Mouse (Mus musculus): Measurements from ENCODE around the gene Slc16a13. TPM values are rescaled to one million over a fixed set of nuclear protein-coding genes. Genes with fewer than 3 reads are reported as not detected.

Slc16a13 gene
- polyA plus RNA-seq, 1 experiment from 2014 or later: 15.8 TPM

DNA sequence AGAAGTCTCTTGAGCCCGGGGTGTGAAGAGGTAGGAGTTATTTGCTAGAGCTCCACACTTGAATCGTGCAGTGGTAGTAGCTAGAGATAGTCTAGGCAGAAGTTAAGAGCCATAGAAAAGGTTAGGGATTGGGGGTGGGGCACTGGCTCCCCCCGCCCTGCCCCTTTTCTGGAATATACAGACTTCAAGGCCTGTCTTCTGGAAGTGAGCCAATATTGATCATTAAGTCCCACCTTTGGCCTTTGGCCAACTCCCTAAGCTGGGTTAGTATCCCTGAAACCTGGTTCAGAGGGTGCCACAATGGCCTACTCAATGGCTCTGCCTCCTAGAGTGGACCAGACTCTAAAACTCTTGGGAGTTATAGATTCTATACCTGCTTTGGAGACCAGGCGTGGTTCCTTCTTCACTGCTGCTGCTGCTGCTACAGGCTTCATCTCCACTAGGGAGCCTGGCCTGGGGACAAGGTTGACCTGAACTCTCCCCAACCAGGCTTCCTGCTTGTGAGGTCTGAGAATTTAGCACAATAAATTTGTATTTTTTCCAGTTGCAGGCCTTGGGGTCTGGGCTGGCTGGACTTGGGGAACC, 6.9 kb upstream of the Slc16a13 start:
- Histone ChIP-seq H3K9me3 (ENCODE audit: control insufficient read depth, low read length) (no peaks in the 10 kb centered on the region), H3K27me3 (ENCODE audit: control insufficient read depth, insufficient read depth, low read length) (peaks cover 51% of the 10 kb centered on the region), H3K9ac (ENCODE audit: low read length) (no peak overlapping the region), H3K4me1 (replicated peaks; ENCODE audit: control insufficient read depth, insufficient read depth, low read length) (peaks cover 11% of the 10 kb centered on the region), H3K27ac (ENCODE audit: low read depth, low read length) (no peak overlapping the region), H3K4me3 (ENCODE audit: low read depth, low read length) (no peak overlapping the region), H3K4me2 (ENCODE audit: low read depth, low read length, severe bottlenecking) (no peak overlapping the region), H3K36me3 (ENCODE audit: control insufficient read depth, insufficient read depth, low read length) (no peaks in the 10 kb centered on the region)
- DNase-seq (ENCODE audit: low spot score) (no peak), ATAC-seq (replicated peaks; ENCODE audit: low FRiP score) (no peak)
- WGBS: 87% methylated on average over 4 of the region's 4 CpGs

DNA sequence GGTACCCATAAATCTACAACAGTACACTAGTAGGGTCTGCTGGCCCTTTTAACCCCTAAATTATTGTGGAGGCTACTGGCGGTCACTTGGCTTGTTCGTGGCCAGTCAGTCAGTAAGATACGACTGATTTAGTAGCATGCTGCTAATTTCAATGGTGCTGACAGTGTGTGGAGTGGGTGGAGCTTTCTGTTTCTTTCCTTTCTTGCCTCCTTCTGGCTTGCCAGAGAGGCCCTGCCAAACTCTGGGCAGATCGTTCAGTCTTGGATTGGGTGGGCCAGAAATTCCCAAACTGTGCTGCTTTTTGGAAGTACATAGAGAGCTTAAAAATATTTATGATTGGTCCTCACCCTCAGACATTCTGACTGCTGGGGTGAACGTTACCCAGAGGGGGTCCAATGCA, 6.3 kb upstream of the Slc16a13 start:
- Histone ChIP-seq H3K9me3 (ENCODE audit: control insufficient read depth, low read length) (no peaks in the 10 kb centered on the region), H3K4me2 (ENCODE audit: low read depth, low read length, severe bottlenecking) (peak overlapping the region; percentile 41; the same call in 1 of the 2 replicates), H3K4me1 (replicated peaks; ENCODE audit: control insufficient read depth, insufficient read depth, low read length) (peaks cover 11% of the 10 kb centered on the region), H3K27me3 (ENCODE audit: control insufficient read depth, insufficient read depth, low read length) (peaks cover 51% of the 10 kb centered on the region), H3K9ac (ENCODE audit: low read length) (peak overlapping the region; percentile 24; the same call in 1 of the 2 replicates), H3K4me3 (ENCODE audit: low read depth, low read length) (0 out of 2 replicates have a peak overlapping the region, but pooled peaks have one; percentile 16), H3K27ac (ENCODE audit: low read depth, low read length) (no peak overlapping the region), H3K36me3 (ENCODE audit: control insufficient read depth, insufficient read depth, low read length) (no peaks in the 10 kb centered on the region)
- ATAC-seq (replicated peaks; ENCODE audit: low FRiP score) (no peak), DNase-seq (ENCODE audit: low spot score) (no peak)
- 32% methylated on average over 5 of the region's 5 CpGs for WGBS

DNA sequence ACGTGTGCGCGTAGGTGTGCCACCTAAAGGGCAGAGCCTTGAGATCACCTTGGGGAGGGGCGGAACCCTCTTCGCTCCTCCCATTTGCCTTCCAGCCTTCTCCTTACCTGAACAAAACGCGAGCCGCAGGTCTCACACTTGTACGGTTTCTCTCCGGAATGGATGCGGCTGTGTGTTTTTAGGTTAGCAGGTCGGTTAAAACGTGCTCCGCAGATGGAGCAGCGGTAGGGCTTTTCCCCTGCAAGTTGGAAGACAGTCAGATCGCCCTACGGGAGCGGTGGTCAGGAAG, 5.7 kb upstream of the Slc16a13 start:
- DNase-seq (ENCODE audit: low spot score) (no peak), ATAC-seq (replicated peaks; ENCODE audit: low FRiP score) (no peak)
- H3K9ac ChIP-seq (ENCODE audit: low read length): no peak overlapping the region
- 4% methylated on average over 18 of the region's 18 CpGs for WGBS
- H3K9me3 ChIP-seq (ENCODE audit: control insufficient read depth, low read length): no peaks in the 10 kb centered on the region
- H3K4me2 ChIP-seq (ENCODE audit: low read depth, low read length, severe bottlenecking): peak overlapping the region; percentile 41
- peaks cover 16% of the 10 kb centered on the region for H3K4me1 ChIP-seq (replicated peaks; ENCODE audit: control insufficient read depth, insufficient read depth, low read length)
- H3K36me3 ChIP-seq (ENCODE audit: control insufficient read depth, insufficient read depth, low read length): no peaks in the 10 kb centered on the region
- peaks cover 51% of the 10 kb centered on the region for H3K27me3 ChIP-seq (ENCODE audit: control insufficient read depth, insufficient read depth, low read length)
- H3K4me3 ChIP-seq (ENCODE audit: low read depth, low read length): peak overlapping the region; percentile 16; the same call in 1 of the 2 replicates
- H3K27ac ChIP-seq (ENCODE audit: low read depth, low read length): no peak overlapping the region

DNA sequence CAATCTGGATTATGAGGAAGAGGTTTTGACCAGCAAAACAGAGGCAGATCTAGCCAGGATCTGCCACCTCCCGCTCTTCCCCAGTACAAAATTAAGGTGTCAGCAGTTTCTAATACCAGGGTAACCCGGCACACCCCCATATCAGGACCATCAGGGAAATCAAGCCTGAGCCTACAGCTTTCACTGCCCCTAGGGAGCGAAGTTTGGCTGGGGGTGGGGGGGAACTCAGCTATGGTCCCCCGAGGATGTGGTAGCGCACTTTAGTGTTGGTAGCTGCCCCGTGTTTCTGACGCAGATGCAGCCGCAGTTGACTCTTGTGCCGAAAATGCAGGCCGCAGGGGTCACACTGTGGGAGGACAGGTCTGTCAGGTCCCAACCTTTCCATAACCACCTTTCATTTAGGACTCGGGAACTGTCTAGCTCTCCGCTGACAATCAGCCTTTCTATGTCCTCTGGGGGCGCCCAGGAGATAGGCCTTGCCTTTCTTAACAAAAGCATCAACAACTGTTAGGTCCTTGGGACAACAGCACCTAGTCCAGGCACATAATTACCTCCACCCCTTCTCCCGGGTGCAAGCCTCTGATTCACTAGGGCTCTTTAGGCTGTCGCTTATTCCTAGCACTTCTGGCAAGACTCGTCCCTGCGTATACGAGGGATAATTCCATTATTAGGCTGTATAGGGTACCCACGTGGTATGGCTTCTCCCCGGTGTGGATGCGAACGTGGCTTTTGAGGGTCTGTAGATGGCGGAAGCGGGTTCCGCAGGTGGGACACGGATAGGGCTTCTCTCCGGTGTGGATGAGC, 5.1 kb upstream of the Slc16a13 start:
- Histone ChIP-seq H3K27me3 (ENCODE audit: control insufficient read depth, insufficient read depth, low read length) (peaks cover 51% of the 10 kb centered on the region), H3K4me1 (replicated peaks; ENCODE audit: control insufficient read depth, insufficient read depth, low read length) (peaks cover 19% of the 10 kb centered on the region), H3K9me3 (ENCODE audit: control insufficient read depth, low read length) (no peaks in the 10 kb centered on the region), H3K4me2 (ENCODE audit: low read depth, low read length, severe bottlenecking) (peak overlapping the region; percentile 41), H3K9ac (ENCODE audit: low read length) (no peak overlapping the region), H3K36me3 (ENCODE audit: control insufficient read depth, insufficient read depth, low read length) (no peaks in the 10 kb centered on the region), H3K4me3 (ENCODE audit: low read depth, low read length) (peak overlapping the region; percentile 16; the same call in 1 of the 2 replicates), H3K27ac (ENCODE audit: low read depth, low read length) (no peak overlapping the region)
- no peak for ATAC-seq (replicated peaks; ENCODE audit: low FRiP score)
- no peak for DNase-seq (ENCODE audit: low spot score)
- 17% methylated on average over 27 of the region's 27 CpGs for WGBS

DNA sequence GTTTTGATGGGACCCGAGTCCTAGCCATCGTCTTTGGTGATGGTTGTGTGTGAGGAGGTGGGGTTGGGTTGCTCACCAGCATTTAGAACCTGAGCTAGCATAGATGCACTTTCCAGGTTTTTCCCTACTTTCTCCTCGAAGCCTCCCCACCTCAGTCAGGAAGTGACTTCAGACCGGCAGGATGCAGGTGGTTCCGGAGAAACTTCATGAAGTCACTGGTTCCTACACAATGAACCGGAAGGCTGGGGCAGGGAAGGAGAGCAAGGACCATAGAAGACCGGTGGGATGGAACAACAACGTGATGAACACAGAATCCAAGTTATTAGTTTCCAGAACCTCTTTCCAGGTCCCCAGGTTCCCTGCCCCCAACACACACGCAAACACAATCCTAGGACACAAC, 2.9 kb upstream of the Slc16a13 start:
- no peak for ATAC-seq (replicated peaks; ENCODE audit: low FRiP score)
- H3K4me3 ChIP-seq (ENCODE audit: low read depth, low read length): no peak overlapping the region
- WGBS: 85% methylated on average over 9 of the region's 9 CpGs
- H3K36me3 ChIP-seq (ENCODE audit: control insufficient read depth, insufficient read depth, low read length): no peaks in the 10 kb centered on the region
- H3K27me3 ChIP-seq (ENCODE audit: control insufficient read depth, insufficient read depth, low read length): peaks cover 34% of the 10 kb centered on the region
- H3K4me2 ChIP-seq (ENCODE audit: low read depth, low read length, severe bottlenecking): no peak overlapping the region
- H3K9me3 ChIP-seq (ENCODE audit: control insufficient read depth, low read length): no peaks in the 10 kb centered on the region
- no peak overlapping the region for H3K27ac ChIP-seq (ENCODE audit: low read depth, low read length)
- no peak overlapping the region for H3K9ac ChIP-seq (ENCODE audit: low read length)
- DNase-seq (ENCODE audit: low spot score): no peak
- peaks cover 16% of the 10 kb centered on the region for H3K4me1 ChIP-seq (replicated peaks; ENCODE audit: control insufficient read depth, insufficient read depth, low read length)

DNA sequence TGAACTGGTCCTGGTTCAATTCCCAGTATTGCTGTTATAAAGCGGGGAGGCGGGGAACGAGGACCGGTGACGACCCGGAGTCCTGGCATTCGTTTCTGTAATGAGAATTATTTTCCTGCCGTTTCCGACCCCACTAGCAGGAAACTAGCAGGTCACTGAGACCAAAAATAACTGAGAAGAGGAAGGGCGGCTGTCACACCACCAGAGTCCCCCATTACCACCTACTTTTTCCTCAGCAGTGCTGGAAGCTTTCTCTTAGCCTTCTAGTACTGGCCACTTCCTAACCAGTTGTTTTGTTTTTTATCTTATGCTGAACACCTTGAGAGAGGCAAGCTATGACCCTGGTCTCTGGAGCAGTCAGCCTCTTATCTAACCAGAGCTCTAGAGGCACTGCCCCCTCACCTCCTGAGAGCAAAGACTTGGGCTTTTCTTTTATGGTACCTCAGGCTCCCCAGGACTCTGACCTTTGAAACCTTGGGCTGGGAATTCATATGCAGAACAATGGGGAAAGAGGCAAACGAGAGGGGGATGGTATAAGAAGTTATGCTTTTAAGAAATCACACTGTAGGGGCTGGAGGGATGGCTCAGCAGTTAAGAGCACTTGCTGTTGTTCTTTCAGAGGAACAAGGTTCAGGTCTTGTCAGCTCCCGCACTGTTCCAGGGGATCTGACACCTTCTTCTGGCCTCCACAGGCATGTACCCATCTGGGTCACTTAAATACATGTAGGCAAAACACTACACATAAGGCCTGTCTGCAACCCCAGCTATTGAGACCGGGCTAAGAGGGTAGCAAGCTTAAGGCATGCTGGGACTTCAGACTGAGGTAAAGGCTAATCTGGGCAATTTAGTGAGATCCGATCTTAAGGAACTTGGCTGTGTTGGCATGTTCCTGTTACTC, 988 bp upstream of the Slc16a13 start:
- Histone ChIP-seq H3K27ac (ENCODE audit: low read depth, low read length) (0 out of 2 replicates have a peak overlapping the region, but pooled peaks have one; percentile 31), H3K4me1 (replicated peaks; ENCODE audit: control insufficient read depth, insufficient read depth, low read length) (peaks cover 16% of the 10 kb centered on the region; the same call in 1 of the 2 replicates), H3K4me2 (ENCODE audit: low read depth, low read length, severe bottlenecking) (peak overlapping the region; percentile 87), H3K36me3 (ENCODE audit: control insufficient read depth, insufficient read depth, low read length) (no peaks in the 10 kb centered on the region), H3K4me3 (ENCODE audit: low read depth, low read length) (peak overlapping the region; percentile 49), H3K9me3 (ENCODE audit: control insufficient read depth, low read length) (no peaks in the 10 kb centered on the region), H3K9ac (ENCODE audit: low read length) (peak overlapping the region; percentile 46), H3K27me3 (ENCODE audit: control insufficient read depth, insufficient read depth, low read length) (peaks cover 16% of the 10 kb centered on the region)
- peak; percentile 44 for DNase-seq (ENCODE audit: low spot score)
- no peak for ATAC-seq (replicated peaks; ENCODE audit: low FRiP score)
- 10% methylated on average over 14 of the region's 14 CpGs for WGBS

DNA sequence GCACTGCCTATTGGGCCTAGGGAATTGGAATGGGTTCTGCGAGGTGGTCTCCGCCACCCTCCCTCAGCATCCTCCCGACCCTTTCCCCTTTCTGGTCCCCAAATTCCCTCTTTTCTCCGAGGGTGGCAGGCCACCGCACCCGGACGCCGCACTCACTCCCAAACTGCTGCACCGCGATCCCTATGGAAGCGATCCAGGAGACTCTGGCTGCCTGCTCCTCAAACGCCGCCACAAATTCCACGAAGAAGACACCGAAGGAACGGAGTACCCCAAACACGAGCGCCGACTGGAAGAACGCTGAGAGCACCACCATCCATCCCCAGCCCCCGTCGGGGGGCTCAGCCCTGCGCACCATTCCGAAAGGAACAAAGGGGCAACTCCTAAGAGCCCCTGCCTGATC, 541 bp downstream of the Slc16a13 start:
- H3K9ac ChIP-seq (ENCODE audit: low read length): peak overlapping the region; percentile 76
- WGBS: 1% methylated on average over 24 of the region's 24 CpGs
- H3K36me3 ChIP-seq (ENCODE audit: control insufficient read depth, insufficient read depth, low read length): no peaks in the 10 kb centered on the region
- peaks cover 10% of the 10 kb centered on the region for H3K27me3 ChIP-seq (ENCODE audit: control insufficient read depth, insufficient read depth, low read length)
- H3K9me3 ChIP-seq (ENCODE audit: control insufficient read depth, low read length): no peaks in the 10 kb centered on the region
- H3K4me1 ChIP-seq (replicated peaks; ENCODE audit: control insufficient read depth, insufficient read depth, low read length): peaks cover 12% of the 10 kb centered on the region; the same call in 1 of the 2 replicates
- H3K4me3 ChIP-seq (ENCODE audit: low read depth, low read length): peak overlapping the region; percentile 49
- no peak for ATAC-seq (replicated peaks; ENCODE audit: low FRiP score)
- H3K27ac ChIP-seq (ENCODE audit: low read depth, low read length): peak overlapping the region; percentile 70; the same call in 1 of the 2 replicates
- H3K4me2 ChIP-seq (ENCODE audit: low read depth, low read length, severe bottlenecking): peak overlapping the region; percentile 87
- peak; percentile 60 for DNase-seq (ENCODE audit: low spot score)

DNA sequence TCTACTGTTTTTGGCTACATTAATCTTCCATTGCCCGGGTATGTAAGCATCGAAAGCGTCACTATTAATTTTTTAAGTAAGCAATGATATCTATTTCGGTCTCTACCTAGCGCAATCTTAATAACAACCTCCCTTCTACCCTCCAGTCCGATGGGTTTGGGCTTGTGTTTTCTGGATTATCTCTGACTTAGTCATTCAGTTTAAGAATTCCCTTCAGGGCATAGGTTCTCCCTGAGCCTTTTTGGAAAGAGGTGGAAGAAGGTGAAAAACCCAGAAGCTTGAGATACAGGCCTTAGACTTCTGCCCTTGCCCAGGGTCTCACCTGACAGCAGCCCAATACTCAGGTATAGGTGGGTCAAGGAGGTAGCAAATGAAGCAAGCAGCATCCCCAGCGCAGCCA, 991 bp downstream of the Slc16a13 start:
- Histone ChIP-seq H3K4me2 (ENCODE audit: low read depth, low read length, severe bottlenecking) (peak overlapping the region; percentile 87), H3K4me3 (ENCODE audit: low read depth, low read length) (peak overlapping the region; percentile 49), H3K36me3 (ENCODE audit: control insufficient read depth, insufficient read depth, low read length) (no peaks in the 10 kb centered on the region), H3K9ac (ENCODE audit: low read length) (peak overlapping the region; percentile 76), H3K9me3 (ENCODE audit: control insufficient read depth, low read length) (no peaks in the 10 kb centered on the region), H3K27me3 (ENCODE audit: control insufficient read depth, insufficient read depth, low read length) (peaks cover 14% of the 10 kb centered on the region), H3K4me1 (replicated peaks; ENCODE audit: control insufficient read depth, insufficient read depth, low read length) (peaks cover 12% of the 10 kb centered on the region; the same call in 1 of the 2 replicates), H3K27ac (ENCODE audit: low read depth, low read length) (no peak overlapping the region)
- DNase-seq (ENCODE audit: low spot score) (no peak), ATAC-seq (replicated peaks; ENCODE audit: low FRiP score) (no peak)
- WGBS: 52% methylated on average over 7 of the region's 7 CpGs

Data from forebrain, embryonic 11.5 days (tissue).